Mouse (Mus musculus): ENCODE results near the gene Sel1l3.

Gene Sel1l3

GRCm38 (mm10) chr5:53061532-53062130, 152.1 kb downstream of the Sel1l3 start:
- no peak for DNase-seq

Data from lung, postnatal 4 days (tissue).